Mouse (Mus musculus): ENCODE measurements around the gene Atp6ap1. TPM values are rescaled to one million over a fixed set of nuclear protein-coding genes. Genes with fewer than 3 reads are reported as not detected.

Atp6ap1 gene
- total and polyA plus RNA-seq, 3 experiments: 41.6 to 355 (median 75.5) TPM

DNA sequence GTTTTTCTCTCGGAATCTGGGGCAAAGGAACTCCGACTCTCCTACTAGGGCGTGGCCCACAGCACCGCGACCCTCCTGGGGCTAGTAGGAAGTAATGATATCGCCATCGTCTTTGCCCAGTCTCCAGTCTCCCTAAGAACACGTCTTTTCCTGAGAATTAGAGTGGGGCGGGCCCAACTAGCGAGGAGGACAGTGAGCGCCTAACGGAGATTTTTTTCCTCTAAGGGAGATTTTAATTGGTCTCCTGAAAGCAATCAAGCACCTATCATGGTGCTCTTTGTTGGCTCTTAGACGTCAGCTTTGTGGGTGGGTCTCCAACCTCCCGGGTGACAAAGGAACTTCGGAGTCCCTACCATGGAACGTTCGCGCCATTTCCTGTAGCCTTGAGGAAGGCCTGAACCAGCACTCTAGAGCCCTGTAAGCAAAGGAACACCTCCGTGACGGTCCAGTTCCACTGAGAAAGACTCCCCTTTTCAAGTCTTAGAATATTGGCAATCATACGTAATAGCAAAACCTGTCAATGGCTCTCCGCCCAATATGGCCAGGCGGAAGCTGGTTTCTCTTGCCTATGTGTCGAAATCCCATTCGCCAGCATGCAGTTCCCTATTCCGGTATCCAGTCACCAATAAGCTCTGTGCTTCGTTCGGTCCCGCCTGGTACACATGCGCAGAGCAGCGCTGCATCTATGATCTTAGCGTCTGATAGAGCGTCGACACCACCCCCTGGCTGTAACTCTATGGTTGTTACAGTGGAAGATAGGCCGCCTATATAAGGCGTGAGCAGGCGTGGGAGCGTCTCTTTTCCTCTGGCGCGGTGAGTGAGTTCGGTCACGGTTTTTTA is 26.6 kb upstream of the Atp6ap1 start, which contains the start of gene Rpl10:
Gene Rpl10 (plus strand): TSS at position 751 of the 840 bp plus-strand sequence.
- H3K36me3 ChIP-seq (ENCODE audit: control insufficient read depth in 1 of 2, insufficient read depth in 2 of 2, low read length in 2 of 2): peaks cover 0 to 7% of the 10 kb centered on the region in 2 experiments; a peak in 1 of 4 replicates
- H3K4me1 ChIP-seq (ENCODE audit: control insufficient read depth in 1 of 2, insufficient read depth in 2 of 2, low read length in 2 of 2): peaks cover 0 to 7% of the 10 kb centered on the region in 2 experiments; a peak in 3 of 4 replicates
- H3K79me2 ChIP-seq (ENCODE audit: control insufficient read depth, insufficient read depth, low read length, poor library complexity): peaks cover 19% of the 10 kb centered on the region
- peak; percentile 96 for DNase-seq (ENCODE audit: low read depth, low spot score)
- H3K27ac ChIP-seq (ENCODE audit: control insufficient read depth, low read depth, low read length): peak within 1 kb of the TSS; percentile 96
- no peaks in the 10 kb centered on the region for H3K27me3 ChIP-seq (ENCODE audit: control insufficient read depth in 1 of 2, insufficient read depth in 2 of 2, low read length in 2 of 2)
- H3K4me3 ChIP-seq (ENCODE audit: control insufficient read depth in 1 of 2, insufficient read depth in 1 of 2, low read depth in 2 of 2, low read length in 2 of 2): peak within 1 kb of the TSS; percentile 67 to 91
- H3K9ac ChIP-seq (ENCODE audit: control insufficient read depth, low read depth, low read length, poor library complexity, severe bottlenecking): peak within 1 kb of the TSS; percentile 96
- no peaks in the 10 kb centered on the region for H3K9me3 ChIP-seq (replicated peaks; ENCODE audit: insufficient read depth, low read length)
- TF ChIP-seq USF1 (IDR thresholded peaks at IDR 0.05; ENCODE audit: low read depth, low read length): no peak
- TF ChIP-seq CTCF (IDR thresholded peaks at IDR 0.05 in 2 of 3, conservative IDR thresholded peaks at IDR 0.05 in 1 of 3; ENCODE audit: control insufficient read depth in 1 of 3, insufficient read depth in 1 of 3, low read depth in 2 of 3, low read length in 3 of 3, poor library complexity in 1 of 3, severe bottlenecking in 1 of 3): no peak
- TF ChIP-seq GATA1 (IDR thresholded peaks at IDR 0.05; ENCODE audit: low read depth, low read length): peak; percentile 32; the same call in 1 of the 2 replicates
- peak; percentile 93 for TF ChIP-seq ELF1 (IDR thresholded peaks at IDR 0.05; ENCODE audit: low read depth, low read length)
- TF ChIP-seq ZNF384 (IDR thresholded peaks at IDR 0.05; ENCODE audit: low read depth, low read length): peak; percentile 91
- TF ChIP-seq NRF1 (IDR thresholded peaks at IDR 0.05; ENCODE audit: insufficient read depth, low read depth, low read length, poor library complexity, severe bottlenecking): peak; percentile 95
- TF ChIP-seq SMC3 (IDR thresholded peaks at IDR 0.05; ENCODE audit: low read depth, low read length): no peak
- TF ChIP-seq HCFC1 (IDR thresholded peaks at IDR 0.05; ENCODE audit: low read depth, low read length): peak; percentile 90
- TF ChIP-seq ZC3H11A (IDR thresholded peaks at IDR 0.05; ENCODE audit: low read depth, low read length): no peak
- TF ChIP-seq TAL1 (IDR thresholded peaks at IDR 0.05; ENCODE audit: low read length): no peak
- peak; percentile 91; the same call in 1 of the 2 replicates for TF ChIP-seq POLR2AphosphoS5 (IDR thresholded peaks at IDR 0.05; ENCODE audit: borderline replicate concordance, low read depth, low read length)
- TF ChIP-seq NELFE (IDR thresholded peaks at IDR 0.05; ENCODE audit: low read depth, low read length): peak; percentile 98
- no peak for TF ChIP-seq USF2 (IDR thresholded peaks at IDR 0.05; ENCODE audit: borderline replicate concordance in 1 of 2, insufficient read depth in 1 of 2, low read depth in 1 of 2, low read length in 2 of 2)
- TF ChIP-seq TCF12 (IDR thresholded peaks at IDR 0.05; ENCODE audit: low read depth, low read length): peak; percentile 81
- TF ChIP-seq POLR2A (IDR thresholded peaks at IDR 0.05; ENCODE audit: control insufficient read depth in 1 of 2, insufficient read depth in 1 of 2, low read depth in 1 of 2, low read length in 2 of 2, poor library complexity in 1 of 2): peak in 1 of 2 experiments; percentile 97
- TF ChIP-seq ZMIZ1 (IDR thresholded peaks at IDR 0.05; ENCODE audit: low read depth, low read length): peak; percentile 92
- peak; percentile 78 for TF ChIP-seq KAT2A (conservative IDR thresholded peaks at IDR 0.05; ENCODE audit: low read depth, low read length)
- no peak for TF ChIP-seq BHLHE40 (IDR thresholded peaks at IDR 0.05; ENCODE audit: borderline replicate concordance, low read depth, low read length)
- TF ChIP-seq MYC (IDR thresholded peaks at IDR 0.05; ENCODE audit: low read depth, low read length): peak; percentile 72; the same call in 1 of the 2 replicates
- TF ChIP-seq ZKSCAN1 (IDR thresholded peaks at IDR 0.05; ENCODE audit: low read depth, low read length): no peak
- no peak for TF ChIP-seq CHD1 (IDR thresholded peaks at IDR 0.05; ENCODE audit: low read depth, low read length)
- TF ChIP-seq POLR2AphosphoS2 (IDR thresholded peaks at IDR 0.05; ENCODE audit: low read length): no peak; the same call in 1 of the 2 replicates
- TF ChIP-seq SIN3A (IDR thresholded peaks at IDR 0.05; ENCODE audit: low read length): peak; percentile 37
- TF ChIP-seq MAX (IDR thresholded peaks at IDR 0.05; ENCODE audit: low read length): peak; percentile 82
- TF ChIP-seq MYB (IDR thresholded peaks at IDR 0.05; ENCODE audit: low read depth, low read length): no peak
- TF ChIP-seq MXI1 (IDR thresholded peaks at IDR 0.05; ENCODE audit: low read depth, low read length): peak; percentile 76
- TF ChIP-seq MEF2A (IDR thresholded peaks at IDR 0.05; ENCODE audit: extremely low read depth, insufficient replicate concordance, low read depth, low read length, poor library complexity, severe bottlenecking): no peak
- TF ChIP-seq RCOR1 (IDR thresholded peaks at IDR 0.05; ENCODE audit: low read depth, low read length): no peak
- peak in 1 of 2 experiments; percentile 21; a peak in 1 of 4 replicates for TF ChIP-seq EP300 (IDR thresholded peaks at IDR 0.05; ENCODE audit: low read depth in 1 of 2, low read length in 2 of 2)
- TF ChIP-seq ETS1 (IDR thresholded peaks at IDR 0.05; ENCODE audit: low read depth, low read length): peak; percentile 2; the same call in 1 of the 2 replicates
- TF ChIP-seq TBP (IDR thresholded peaks at IDR 0.05; ENCODE audit: low read depth, low read length): peak; percentile 99
- TF ChIP-seq E2F4 (IDR thresholded peaks at IDR 0.05; ENCODE audit: borderline replicate concordance, low read depth, low read length): no peak; the same call in 1 of the 2 replicates

Data from MEL (cell line).